Mouse (Mus musculus): ENCODE measurements around the gene Zyx. TPM values are rescaled to one million over a fixed set of nuclear protein-coding genes. Genes with fewer than 3 reads are reported as not detected.

Gene Zyx
- polyA plus RNA-seq, 1 experiment = 40.1 TPM

- Histone ChIP-seq H3K4me1 (ENCODE audit: control insufficient read depth, insufficient read depth, low read length) (peaks cover 10% of the 10 kb centered on the region), H3K4me3 (ENCODE audit: control insufficient read depth, low read depth, low read length) (no peak overlapping the region), H3K27me3 (ENCODE audit: control insufficient read depth, insufficient read depth, low read length) (no peaks in the 10 kb centered on the region), H3K36me3 (ENCODE audit: control insufficient read depth, insufficient read depth, low read length) (no peaks in the 10 kb centered on the region), H3K27ac (ENCODE audit: control insufficient read depth, insufficient read depth, low read depth, low read length) (no peak overlapping the region)
- TF ChIP-seq CTCF (IDR thresholded peaks at IDR 0.05; ENCODE audit: control insufficient read depth, insufficient read depth, insufficient replicate concordance, low read depth, low read length) (no peak), POLR2A (IDR thresholded peaks at IDR 0.05; ENCODE audit: control insufficient read depth, low read depth, low read length) (no peak)
Observed at GRCm38 (mm10) chr6:42369870-42370269, 20.4 kb downstream of the Zyx start.

DNA sequence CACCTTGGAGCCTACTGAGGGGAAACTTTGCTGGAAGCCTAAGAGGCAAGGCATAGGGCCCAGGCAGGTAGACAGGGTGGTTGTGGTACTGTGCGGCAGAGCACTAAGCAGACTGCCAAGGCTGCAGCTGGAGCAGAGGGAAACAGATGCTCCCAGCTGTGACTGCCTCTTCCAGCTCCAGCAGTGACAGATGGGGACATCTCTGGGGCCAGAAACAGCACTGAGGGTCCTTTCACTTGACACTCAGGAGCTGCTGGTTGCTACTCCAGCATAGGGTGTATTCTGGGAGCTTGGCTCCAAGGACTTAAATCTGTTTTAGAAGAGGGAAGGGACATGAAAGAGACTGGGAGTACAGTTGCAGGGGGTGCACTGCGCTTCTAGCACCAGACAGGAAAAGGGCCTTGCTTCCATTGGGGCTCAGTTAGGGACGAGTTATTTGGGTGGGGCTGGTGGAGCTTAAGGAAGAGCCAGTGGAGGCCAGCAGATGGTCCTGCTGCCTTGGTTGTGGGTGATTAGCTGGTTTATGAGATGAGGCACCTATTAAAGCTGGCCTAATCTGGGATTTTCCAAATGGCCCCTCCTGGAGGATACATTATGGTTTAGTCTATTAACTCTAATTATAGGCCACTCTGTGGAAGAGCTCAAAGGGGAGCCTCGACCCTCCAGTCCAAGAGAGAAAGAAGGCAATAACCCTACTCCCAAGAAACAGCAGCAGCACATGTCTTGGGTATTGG lies 21.4 kb downstream of the Zyx start:
- H3K27me3 ChIP-seq (ENCODE audit: control insufficient read depth, insufficient read depth, low read length) = no peaks in the 10 kb centered on the region
- H3K4me1 ChIP-seq (ENCODE audit: control insufficient read depth, insufficient read depth, low read length) = peaks cover 10% of the 10 kb centered on the region
- H3K4me3 ChIP-seq (ENCODE audit: control insufficient read depth, low read depth, low read length) = no peak overlapping the region
- no peak overlapping the region for H3K27ac ChIP-seq (ENCODE audit: control insufficient read depth, insufficient read depth, low read depth, low read length)
- TF ChIP-seq CTCF (IDR thresholded peaks at IDR 0.05; ENCODE audit: control insufficient read depth, insufficient read depth, insufficient replicate concordance, low read depth, low read length) = no peak
- H3K36me3 ChIP-seq (ENCODE audit: control insufficient read depth, insufficient read depth, low read length) = no peaks in the 10 kb centered on the region

- Histone ChIP-seq H3K36me3 (ENCODE audit: control insufficient read depth, insufficient read depth, low read length) (no peaks in the 10 kb centered on the region), H3K4me3 (ENCODE audit: control insufficient read depth, low read depth, low read length) (no peak overlapping the region), H3K4me1 (ENCODE audit: control insufficient read depth, insufficient read depth, low read length) (peaks cover 10% of the 10 kb centered on the region), H3K27ac (ENCODE audit: control insufficient read depth, insufficient read depth, low read depth, low read length) (no peak overlapping the region), H3K27me3 (ENCODE audit: control insufficient read depth, insufficient read depth, low read length) (no peaks in the 10 kb centered on the region)
- TF ChIP-seq POLR2A (IDR thresholded peaks at IDR 0.05; ENCODE audit: control insufficient read depth, low read depth, low read length) (no peak), CTCF (IDR thresholded peaks at IDR 0.05; ENCODE audit: control insufficient read depth, insufficient read depth, insufficient replicate concordance, low read depth, low read length) (no peak)
Observed at GRCm38 (mm10) chr6:42372001-42372400, 22.6 kb downstream of the Zyx start.

DNA sequence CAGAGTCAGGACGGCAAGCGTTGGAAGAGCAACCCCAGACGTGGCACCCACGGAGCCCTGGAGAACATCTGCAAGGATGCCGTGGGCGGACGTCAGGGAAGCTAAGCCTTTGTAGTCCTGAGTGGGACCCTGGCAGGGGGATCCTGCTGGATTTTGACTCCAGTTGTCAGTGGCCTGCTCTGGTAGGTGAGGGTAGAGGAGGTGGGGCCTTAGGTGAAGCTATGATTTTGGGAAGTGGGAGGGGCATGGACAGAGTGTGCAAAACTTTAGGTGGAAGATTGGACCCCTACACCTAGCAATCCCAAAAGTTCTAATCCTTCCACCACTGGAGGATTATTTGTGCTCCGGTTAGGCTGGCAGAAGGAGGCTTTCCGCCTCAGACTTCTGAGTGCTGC lies 23.0 kb downstream of the Zyx start:
- peaks cover 10% of the 10 kb centered on the region for H3K4me1 ChIP-seq (ENCODE audit: control insufficient read depth, insufficient read depth, low read length)
- peak overlapping the region; percentile 49; the same call in 1 of the 2 replicates for H3K4me3 ChIP-seq (ENCODE audit: control insufficient read depth, low read depth, low read length)
- no peak overlapping the region for H3K27ac ChIP-seq (ENCODE audit: control insufficient read depth, insufficient read depth, low read depth, low read length)
- TF ChIP-seq POLR2A (IDR thresholded peaks at IDR 0.05; ENCODE audit: control insufficient read depth, low read depth, low read length) (no peak), CTCF (IDR thresholded peaks at IDR 0.05; ENCODE audit: control insufficient read depth, insufficient read depth, insufficient replicate concordance, low read depth, low read length) (no peak)
- no peaks in the 10 kb centered on the region for H3K27me3 ChIP-seq (ENCODE audit: control insufficient read depth, insufficient read depth, low read length)
- H3K36me3 ChIP-seq (ENCODE audit: control insufficient read depth, insufficient read depth, low read length) = no peaks in the 10 kb centered on the region

DNA sequence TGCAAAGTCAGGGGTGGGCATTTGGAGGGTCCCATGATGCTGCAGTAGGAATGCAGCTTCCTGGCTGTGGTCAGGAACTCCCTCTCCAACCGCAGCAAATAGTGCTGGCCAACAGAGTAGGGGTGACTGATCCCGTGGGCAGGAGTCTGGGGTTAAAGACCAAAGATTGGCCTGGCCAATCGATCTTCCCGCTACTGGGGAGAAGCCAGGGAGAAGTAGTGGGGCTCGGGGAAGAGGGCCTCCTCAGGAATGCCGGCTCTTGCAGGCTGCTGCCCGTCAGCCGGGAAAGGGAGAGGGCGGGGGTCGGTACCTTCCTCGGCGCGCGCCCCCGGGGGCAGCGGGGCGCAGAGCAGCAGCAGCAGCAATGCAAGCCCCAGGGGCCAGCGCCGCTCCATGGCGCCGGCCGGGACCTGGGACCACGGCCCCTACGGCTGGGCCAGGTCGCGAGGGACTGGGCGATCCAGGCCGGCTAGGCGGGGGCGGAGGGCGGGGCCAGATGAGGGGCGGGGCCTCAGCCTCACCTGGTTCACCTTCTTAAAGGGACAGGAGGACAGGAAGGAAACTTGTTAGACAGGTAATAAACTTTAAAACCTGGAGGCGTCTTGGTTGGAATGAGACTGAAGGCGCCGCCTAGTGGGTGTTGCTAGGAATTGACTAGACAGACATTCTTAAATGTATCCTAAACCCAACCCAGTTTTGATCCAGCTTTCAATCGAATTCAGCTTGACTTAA lies 23.6 kb downstream of the Zyx start, which contains the start of gene Epha1:
Gene Epha1, minus strand, starts transcription at position 453 of the 732 bp plus-strand sequence.
- H3K27ac ChIP-seq (ENCODE audit: control insufficient read depth, insufficient read depth, low read depth, low read length) = no peak within 1 kb of the TSS
- no peaks in the 10 kb centered on the region for H3K27me3 ChIP-seq (ENCODE audit: control insufficient read depth, insufficient read depth, low read length)
- H3K4me3 ChIP-seq (ENCODE audit: control insufficient read depth, low read depth, low read length) = peak within 1 kb of the TSS; percentile 49

GRCm38 (mm10) chr6:42373669-42374430 lies 24.4 kb downstream of the Zyx start:
- no peaks in the 10 kb centered on the region for H3K27me3 ChIP-seq (ENCODE audit: control insufficient read depth, insufficient read depth, low read length)
- no peak for TF ChIP-seq POLR2A (IDR thresholded peaks at IDR 0.05; ENCODE audit: control insufficient read depth, low read depth, low read length)
- TF ChIP-seq CTCF (IDR thresholded peaks at IDR 0.05; ENCODE audit: control insufficient read depth, insufficient read depth, insufficient replicate concordance, low read depth, low read length) = no peak
- H3K27ac ChIP-seq (ENCODE audit: control insufficient read depth, insufficient read depth, low read depth, low read length) = no peak overlapping the region
- H3K4me3 ChIP-seq (ENCODE audit: control insufficient read depth, low read depth, low read length) = peak overlapping the region; percentile 22; the same call in 1 of the 2 replicates
- no peaks in the 10 kb centered on the region for H3K36me3 ChIP-seq (ENCODE audit: control insufficient read depth, insufficient read depth, low read length)
- H3K4me1 ChIP-seq (ENCODE audit: control insufficient read depth, insufficient read depth, low read length) = peaks cover 10% of the 10 kb centered on the region

More for the DNA sequence above, 23.6 kb downstream of the Zyx start, which contains the start of gene Epha1:
- H3K36me3 ChIP-seq (ENCODE audit: control insufficient read depth, insufficient read depth, low read length) = no peaks in the 10 kb centered on the region
- no peak for TF ChIP-seq POLR2A (IDR thresholded peaks at IDR 0.05; ENCODE audit: control insufficient read depth, low read depth, low read length)
- TF ChIP-seq CTCF (IDR thresholded peaks at IDR 0.05; ENCODE audit: control insufficient read depth, insufficient read depth, insufficient replicate concordance, low read depth, low read length) = no peak
- peaks cover 10% of the 10 kb centered on the region for H3K4me1 ChIP-seq (ENCODE audit: control insufficient read depth, insufficient read depth, low read length)

DNA sequence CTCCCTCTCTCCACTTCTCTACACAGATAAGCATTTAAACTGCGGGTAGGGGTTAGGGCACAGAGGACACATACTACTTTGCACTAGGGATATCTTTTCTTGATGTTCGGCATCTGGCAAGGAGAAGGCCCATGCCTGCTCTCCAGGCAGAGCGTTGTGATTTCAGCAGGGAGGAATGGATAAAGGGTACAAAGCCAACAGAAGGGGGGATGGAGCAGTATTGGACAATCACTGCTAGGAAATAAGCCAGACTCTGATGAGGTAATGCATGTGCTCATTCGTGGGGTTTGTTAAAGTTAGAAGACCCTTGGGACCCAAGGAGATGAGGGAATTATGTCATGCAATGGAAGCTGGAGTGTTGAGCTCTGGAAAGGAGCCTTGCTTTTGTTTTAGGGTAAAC lies 25.3 kb downstream of the Zyx start:
- no peaks in the 10 kb centered on the region for H3K27me3 ChIP-seq (ENCODE audit: control insufficient read depth, insufficient read depth, low read length)
- TF ChIP-seq CTCF (IDR thresholded peaks at IDR 0.05; ENCODE audit: control insufficient read depth, insufficient read depth, insufficient replicate concordance, low read depth, low read length) (no peak), POLR2A (IDR thresholded peaks at IDR 0.05; ENCODE audit: control insufficient read depth, low read depth, low read length) (no peak)

More for the DNA sequence above, 25.3 kb downstream of the Zyx start:
- Histone ChIP-seq H3K27ac (ENCODE audit: control insufficient read depth, insufficient read depth, low read depth, low read length) (no peak overlapping the region), H3K36me3 (ENCODE audit: control insufficient read depth, insufficient read depth, low read length) (no peaks in the 10 kb centered on the region), H3K4me1 (ENCODE audit: control insufficient read depth, insufficient read depth, low read length) (peaks cover 10% of the 10 kb centered on the region), H3K4me3 (ENCODE audit: control insufficient read depth, low read depth, low read length) (no peak overlapping the region)
